Mouse (Mus musculus) kidney, embryonic 15.5 days (tissue): Measurements from ENCODE around the gene Cdc7. TPM values are rescaled to one million over a fixed set of nuclear protein-coding genes. Genes with fewer than 3 reads are reported as not detected.

ENCODE experiments used
- ATAC-seq: fragments of 200-750 bp; cut with Nextera tagmentation; replicated peaks from 2 replicates; pipeline ENCODE4 v1.8.0; 2017; ENCODE audit warnings: moderate TSS enrichment; ENCODE audit not compliant: low FRiP score
- H3K27ac ChIP-seq: fragments of 300-500 bp; sonication (generic); 2 replicates; pipeline ENCODE4 v1.5.1; 2015; ENCODE audit warnings: mild to moderate bottlenecking, inconsistent platforms
- H3K27me3 ChIP-seq: fragments of 300-500 bp; sonication (generic); 2 replicates; pipeline ENCODE4 v1.6.1; 2015; ENCODE audit warnings: inconsistent platforms
- H3K36me3 ChIP-seq: fragments of 300-500 bp; sonication (generic); 2 replicates; pipeline ENCODE4 v1.6.1; 2015; ENCODE audit warnings: inconsistent platforms
- H3K4me1 ChIP-seq: fragments of 300-500 bp; sonication (generic); 2 replicates; pipeline ENCODE4 v1.6.1; 2015; ENCODE audit warnings: inconsistent platforms
- H3K4me2 ChIP-seq: fragments of 300-500 bp; sonication (generic); 2 replicates; pipeline ENCODE4 v1.6.1; 2015; ENCODE audit warnings: moderate library complexity, mild to moderate bottlenecking, inconsistent platforms
- H3K4me3 ChIP-seq: fragments of 300-500 bp; sonication (generic); replicated peaks from 2 replicates; pipeline ENCODE4 v1.5.1; 2015; ENCODE audit warnings: mild to moderate bottlenecking, inconsistent platforms
- H3K9ac ChIP-seq: fragments of 300-500 bp; sonication (generic); 2 replicates; pipeline ENCODE4 v1.6.1; 2015; ENCODE audit warnings: mild to moderate bottlenecking, inconsistent platforms
- H3K9me3 ChIP-seq: fragments of 300-500 bp; sonication (generic); replicated peaks from 2 replicates; pipeline ENCODE4 v1.6.1; 2016; ENCODE audit warnings: inconsistent platforms
- WGBS: fragments of 180-500 bp; shearing (Covaris S2); methylation state at CpG from one replicate; pipeline ENCODE4 v1.1.7; 2015; ENCODE audit warnings: mixed read lengths; 5-methylcytosine and 5-hydroxymethylcytosine counted together
- polyA plus RNA-seq: library from polyadenylated mRNA; unstranded; fragments of >200 nt; fragmentation: Nextera tagmentation; extraction: Ambion mirVana; gene quantifications from 2 replicates; pipeline ENCODE4 v1.2.1, GENCODE M21; 2015

The Cdc7 gene
- polyA plus RNA-seq, 1 experiment from 2014 or later: 41.7 TPM

DNA sequence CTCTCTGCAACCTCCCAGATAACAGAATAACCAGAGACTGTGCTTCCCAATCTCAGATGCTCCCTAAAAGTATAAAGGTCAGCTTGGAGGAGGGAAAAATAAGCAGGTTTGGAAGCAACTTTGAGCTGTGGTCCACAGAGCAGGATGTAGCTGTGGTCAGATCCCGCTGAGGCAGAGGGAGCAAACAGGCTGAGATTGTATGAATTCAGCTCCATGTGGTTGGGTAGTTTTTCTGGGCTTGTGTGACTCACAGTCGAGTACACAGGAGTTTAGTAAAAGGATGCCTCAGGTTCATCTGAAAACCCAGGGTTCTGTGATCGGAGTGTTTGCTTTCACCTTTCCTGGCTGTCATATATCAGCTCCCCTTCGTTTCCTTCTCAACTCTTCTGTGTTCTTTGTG is 65.7 kb downstream of the Cdc7 start:
- no peak overlapping the region for H3K27ac ChIP-seq
- no peak overlapping the region for H3K4me3 ChIP-seq
- H3K36me3 ChIP-seq: no peaks in the 10 kb centered on the region
- WGBS: 46% methylated on average over 4 of the region's 4 CpGs
- no peaks in the 10 kb centered on the region for H3K9me3 ChIP-seq
- no peaks in the 10 kb centered on the region for H3K27me3 ChIP-seq
- ATAC-seq: no peak
- no peak overlapping the region for H3K9ac ChIP-seq
- peaks cover 26% of the 10 kb centered on the region for H3K4me1 ChIP-seq
- H3K4me2 ChIP-seq: no peak overlapping the region

DNA sequence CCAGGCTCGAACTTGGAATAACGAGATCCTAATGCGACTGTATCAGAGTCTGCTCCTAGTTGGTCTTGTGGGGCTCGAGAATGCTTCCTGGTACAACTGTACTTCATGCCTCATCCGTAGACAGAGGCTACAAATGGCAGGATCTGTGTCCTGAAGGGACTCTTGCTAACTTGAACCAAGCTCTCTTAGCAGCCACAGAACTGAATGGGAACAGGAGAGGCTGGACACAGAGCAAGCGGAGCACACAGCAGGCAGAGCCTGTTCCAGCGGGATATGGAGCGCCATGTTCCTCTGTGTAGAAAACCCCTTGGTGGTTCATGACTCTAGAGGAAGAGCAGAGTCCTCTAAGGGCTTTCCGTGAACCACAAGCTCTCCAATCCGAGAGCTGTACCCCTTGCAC is 66.7 kb downstream of the Cdc7 start:
- ATAC-seq: no peak
- Histone ChIP-seq H3K27ac (no peak overlapping the region), H3K27me3 (no peaks in the 10 kb centered on the region), H3K36me3 (no peaks in the 10 kb centered on the region), H3K4me3 (no peak overlapping the region), H3K4me2 (no peak overlapping the region), H3K9ac (no peak overlapping the region), H3K9me3 (no peaks in the 10 kb centered on the region), H3K4me1 (peaks cover 25% of the 10 kb centered on the region)
- 91% methylated on average over 10 of the region's 10 CpGs for WGBS

Other genes with a start within 250 kb of the Cdc7 start
- 1.8 and 1.9 TPM in 2 replicates for gene Hfm1, start 38.0 kb upstream of the Cdc7 start, polyA plus RNA-seq